Mouse (Mus musculus) induced T-regulatory cell, adult 2 months (primary cell): ENCODE measurements at regions not wholly inside any gene's neighbourhood (a gene's known extent, or its start where the extent isn't known, plus 50 kb on each side); places are given as distances from the start of the nearest gene placed in this dataset.

Experiments used
- DNase-seq: peaks from one replicate; pipeline ENCODE4 v3.0.0-alpha.2; 2012; ENCODE audit warnings: low read depth

- DNase-seq = no peak
Measured at GRCm38 (mm10) chr13:51016956-51017703, 83.5 kb upstream of the Spin1 start.

GRCm38 (mm10) chr13:51017727-51018321 is 82.9 kb upstream of the Spin1 start:
- no peak for DNase-seq

GRCm38 (mm10) chr13:51018366-51018765 is 82.3 kb upstream of the Spin1 start:
- no peak for DNase-seq

GRCm38 (mm10) chr13:51022401-51023250 is 78.1 kb upstream of the Spin1 start:
- no peak for DNase-seq

GRCm38 (mm10) chr13:51023271-51023670 is 77.4 kb upstream of the Spin1 start:
- no peak for DNase-seq

- DNase-seq = peak; percentile 66
Measured at GRCm38 (mm10) chr13:51026311-51026918, 74.3 kb upstream of the Spin1 start.

- DNase-seq = no peak
Measured at GRCm38 (mm10) chr13:51037850-51038450, 62.7 kb upstream of the Spin1 start.

GRCm38 (mm10) chr13:51038955-51039354 is 61.7 kb upstream of the Spin1 start:
- no peak for DNase-seq

GRCm38 (mm10) chr13:51041121-51041520 is 59.6 kb upstream of the Spin1 start:
- DNase-seq = peak; percentile 55

- DNase-seq = no peak
Measured at GRCm38 (mm10) chr13:51042881-51043402, 57.7 kb upstream of the Spin1 start.
